Comparison of ENCODE assay signal across 21 mouse cellular contexts in the genomic region with DNA sequence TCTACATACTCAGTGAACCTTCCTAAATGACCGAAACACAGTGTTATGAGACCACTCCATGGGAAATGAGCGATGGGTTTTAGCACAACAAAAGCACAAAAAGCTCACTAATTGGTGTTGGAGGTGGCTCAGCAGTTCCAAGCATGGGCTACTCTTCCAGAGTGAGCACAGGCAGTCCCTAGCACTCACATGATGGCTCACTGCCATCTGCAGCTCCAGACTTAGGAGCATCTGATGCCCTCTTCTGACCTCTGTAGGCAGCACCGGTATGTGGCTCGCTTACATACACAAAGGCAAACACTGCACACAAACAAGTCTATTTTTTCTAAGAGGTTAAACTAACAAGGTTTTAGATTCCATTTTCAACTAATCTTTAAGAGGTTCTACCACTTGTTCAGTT. TPM values are rescaled to one million over a fixed set of nuclear protein-coding genes. Genes with fewer than 3 reads are reported as not detected.
DNase-seq lines count a peak whose midpoint lies in the region; ATAC-seq and TF ChIP-seq lines count a peak whose summit lies in the region.
"Had no signal": no experiment of that assay in that cellular context is flagged by ENCODE, and none has a peak within 500 bp of the region (broad histone marks: within the 10 kb centered on the region; RNA-seq: fewer than 3 reads in every experiment).

No protein-coding gene starts in this region.

- no peak overlapping the region for H3K27ac ChIP-seq in liver, postnatal 0 days (ENCODE audit: low read depth)
- no peak overlapping the region for H3K27ac ChIP-seq in liver, embryonic 12.5 days
- H3K27ac ChIP-seq in ES-Bruce4 (ENCODE audit: insufficient read depth, low read length), result no peak overlapping the region
- H3K27ac ChIP-seq: embryonic facial prominence, embryonic 13.5 days; forebrain, embryonic 13.5 days; heart, embryonic 13.5 days; hindbrain, embryonic 15.5 days had no signal

- no peak for TF ChIP-seq POLR2A in ES-Bruce4 (IDR thresholded peaks at IDR 0.05; ENCODE audit: insufficient read depth, low read length)

- ATAC-seq in liver, postnatal 0 days, result no peak
- ATAC-seq in liver, embryonic 12.5 days, result no peak
- peak; percentile 49 for ATAC-seq in erythroblast, adult 5-6 weeks (replicated peaks; ENCODE audit: low FRiP score, poor library complexity, severe bottlenecking)
- ATAC-seq: forebrain, embryonic 13.5 days; forebrain, postnatal 0 days; inflammation-experienced regulatory T-cells, adult 6 months; Patski had no signal

- H3K9ac ChIP-seq in liver, postnatal 0 days (replicated peaks), result no peak overlapping the region
- H3K9ac ChIP-seq in liver, embryonic 12.5 days, result no peak overlapping the region
- H3K9ac ChIP-seq in ES-Bruce4 (ENCODE audit: low read depth, poor library complexity, severe bottlenecking), result no peak overlapping the region
- H3K9ac ChIP-seq: embryonic facial prominence, embryonic 13.5 days; forebrain, embryonic 13.5 days; forebrain, postnatal 0 days; heart, embryonic 13.5 days; hindbrain, embryonic 15.5 days had no signal

- H3K4me1 ChIP-seq in liver, postnatal 0 days (ENCODE audit: insufficient read depth), result peaks cover 5% of the 10 kb centered on the region; the same call in 1 of the 2 replicates
- H3K4me1 ChIP-seq in liver, embryonic 12.5 days, result peaks cover 41% of the 10 kb centered on the region
- no peaks in the 10 kb centered on the region for H3K4me1 ChIP-seq in ES-Bruce4 (ENCODE audit: control insufficient read depth, insufficient read depth, low read length)
- H3K4me1 ChIP-seq: embryonic facial prominence, embryonic 13.5 days; forebrain, embryonic 13.5 days; heart, embryonic 13.5 days; hindbrain, embryonic 15.5 days had no signal

- no peak overlapping the region for H3K4me2 ChIP-seq in liver, postnatal 0 days (ENCODE audit: low read depth, low read length)
- no peak overlapping the region for H3K4me2 ChIP-seq in liver, embryonic 12.5 days
- H3K4me2 ChIP-seq: embryonic facial prominence, embryonic 13.5 days; forebrain, embryonic 13.5 days; heart, embryonic 13.5 days; hindbrain, embryonic 15.5 days had no signal

- no peaks in the 10 kb centered on the region for H3K9me3 ChIP-seq in liver, postnatal 0 days (ENCODE audit: low read length)
- H3K9me3 ChIP-seq in liver, embryonic 12.5 days (replicated peaks), result no peaks in the 10 kb centered on the region
- H3K9me3 ChIP-seq in ES-Bruce4 (replicated peaks; ENCODE audit: control insufficient read depth, insufficient read depth, low read length, poor library complexity, severe bottlenecking), result no peaks in the 10 kb centered on the region
- H3K9me3 ChIP-seq: embryonic facial prominence, embryonic 13.5 days; forebrain, embryonic 13.5 days; heart, embryonic 13.5 days; hindbrain, embryonic 15.5 days had no signal

- TF ChIP-seq EP300 in liver, postnatal 0 days (IDR thresholded peaks at IDR 0.05; ENCODE audit: low read depth), result no peak
- no peak for TF ChIP-seq EP300 in ES-Bruce4 (IDR thresholded peaks at IDR 0.05; ENCODE audit: insufficient read depth, low read depth, low read length)

- no peaks in the 10 kb centered on the region for H3K27me3 ChIP-seq in liver, postnatal 0 days (ENCODE audit: insufficient read depth, low read length)
- no peaks in the 10 kb centered on the region for H3K27me3 ChIP-seq in liver, embryonic 12.5 days (replicated peaks)
- no peaks in the 10 kb centered on the region for H3K27me3 ChIP-seq in ES-Bruce4 (ENCODE audit: control insufficient read depth, insufficient read depth, low read length, poor library complexity, severe bottlenecking)
- H3K27me3 ChIP-seq: embryonic facial prominence, embryonic 13.5 days; forebrain, embryonic 13.5 days; heart, embryonic 13.5 days; hindbrain, embryonic 15.5 days; Patski had no signal

- peak; percentile 34 for TF ChIP-seq CTCF in liver, postnatal 0 days (IDR thresholded peaks at IDR 0.05; ENCODE audit: low read depth)
- peak; percentile 1 for TF ChIP-seq CTCF in ES-Bruce4 (IDR thresholded peaks at IDR 0.05; ENCODE audit: low read depth, low read length)

- H3K36me3 ChIP-seq in liver, postnatal 0 days (replicated peaks; ENCODE audit: insufficient read depth, low read length), result peaks cover 69% of the 10 kb centered on the region
- H3K36me3 ChIP-seq in liver, embryonic 12.5 days, result peaks cover 84% of the 10 kb centered on the region
- peaks cover 4% of the 10 kb centered on the region; the same call in 1 of the 2 replicates for H3K36me3 ChIP-seq in ES-Bruce4 (ENCODE audit: control insufficient read depth, insufficient read depth, low read length, poor library complexity, severe bottlenecking)

- 77% methylated on average over 4 of the region's 4 CpGs for WGBS in liver, postnatal 0 days (ENCODE audit: insufficient replicate concordance)
- 81% methylated on average over 4 of the region's 4 CpGs for WGBS in liver, embryonic 12.5 days (ENCODE audit: insufficient replicate concordance)

- no peak for DNase-seq in liver, postnatal 0 days
- peak; percentile 17 for DNase-seq in 416B (ENCODE audit: low read depth)
- no peak for DNase-seq in B cell, adult 2 months
- DNase-seq in T-cell, adult 2 months (ENCODE audit: low spot score), result no peak
- DNase-seq: adrenal gland, adult 8-10 months; adrenal gland, postnatal 36 days; cerebellum, adult 11-12 months; cerebellum, adult 9-10 months; cerebellum, postnatal 25 days; forebrain, postnatal 0 days; gastrocnemius, postnatal 14 days; heart, postnatal 36 days had no signal

- H3K4me3 ChIP-seq in liver, postnatal 0 days (ENCODE audit: low read depth, low read length), result no peak overlapping the region
- H3K4me3 ChIP-seq in liver, embryonic 12.5 days, result no peak overlapping the region
- H3K4me3 ChIP-seq in ES-Bruce4 (ENCODE audit: low read depth, low read length), result no peak overlapping the region
- H3K4me3 ChIP-seq: embryonic facial prominence, embryonic 13.5 days; forebrain, embryonic 13.5 days; heart, embryonic 13.5 days; hindbrain, embryonic 15.5 days had no signal

RNA-seq across cellular contexts. Expression of a gene that starts 31.3 kb away (rescaled TPM):
- 16.1 and 16.8 TPM in 2 replicates for polyA plus RNA-seq in liver, postnatal 0 days (2015; fragmentation: Nextera tagmentation; extraction: Ambion mirVana)
- 41.4 and 44.0 TPM in 2 replicates for polyA plus RNA-seq in liver, embryonic 12.5 days (2016; fragmentation: Nextera tagmentation; extraction: Ambion mirVana)
- 56.9 and 58.9 TPM in 2 replicates for polyA plus RNA-seq in ES-Bruce4 (2011; ENCODE audit: insufficient read depth, insufficient read length, low read depth, missing spikeins)
- total RNA-seq in erythroblast, adult 5-6 weeks (2015; ENCODE audit: low replicate concordance), result 1.2 and 18.8 TPM in 2 replicates
- 7.0 and 20.1 TPM in 2 replicates for total RNA-seq in erythroblast, adult 5-6 weeks (2017; ENCODE audit: low replicate concordance)

RNA-seq across cellular contexts. Expression of a gene that starts 44.9 kb away (rescaled TPM):
- polyA plus RNA-seq in liver, postnatal 0 days (2015; fragmentation: Nextera tagmentation; extraction: Ambion mirVana), result 8.2 and 8.6 TPM in 2 replicates
- polyA plus RNA-seq in liver, embryonic 12.5 days (2016; fragmentation: Nextera tagmentation; extraction: Ambion mirVana), result 19.8 and 20.5 TPM in 2 replicates
- polyA plus RNA-seq in ES-Bruce4 (2011; ENCODE audit: insufficient read depth, insufficient read length, low read depth, missing spikeins), result 27.5 and 33.2 TPM in 2 replicates
- 166 and 169 TPM in 2 replicates for total RNA-seq in erythroblast, adult 5-6 weeks (2015; ENCODE audit: low replicate concordance)
- total RNA-seq in erythroblast, adult 5-6 weeks (2017; ENCODE audit: low replicate concordance), result 142 and 167 TPM in 2 replicates
